Mouse (Mus musculus) 3134 (cell line): ENCODE results near the gene Vmn2r66.

Experiments
- DNase-seq: peaks from one replicate; pipeline ENCODE4 v3.0.0-alpha.2; 2011; ENCODE audit warnings: low spot score; ENCODE audit not compliant: insufficient read length; ENCODE audit errors: extremely low read depth

The Vmn2r66 gene

DNA sequence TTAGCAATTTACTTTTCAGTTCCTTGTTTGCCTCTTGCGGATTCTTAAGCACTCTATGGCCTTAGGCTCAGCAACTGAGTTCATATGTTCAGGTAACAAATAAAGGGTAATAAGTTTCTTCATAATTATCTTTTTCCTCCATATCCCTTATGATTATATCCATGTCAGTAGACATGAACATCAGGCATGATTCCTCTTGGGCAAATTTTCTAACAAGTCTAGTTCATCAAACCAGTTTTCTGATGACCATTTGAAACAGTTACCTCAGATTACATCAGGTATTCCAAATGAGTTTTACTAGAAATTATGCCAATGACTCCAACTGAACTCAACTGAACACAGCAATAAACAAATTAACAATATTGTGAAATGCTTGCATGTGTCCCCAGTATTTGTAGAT is at the start of gene Vmn2r66:
Vmn2r66 (minus strand) TSS at position 101 of the 400 bp plus-strand sequence.
- no peak for DNase-seq

DNA sequence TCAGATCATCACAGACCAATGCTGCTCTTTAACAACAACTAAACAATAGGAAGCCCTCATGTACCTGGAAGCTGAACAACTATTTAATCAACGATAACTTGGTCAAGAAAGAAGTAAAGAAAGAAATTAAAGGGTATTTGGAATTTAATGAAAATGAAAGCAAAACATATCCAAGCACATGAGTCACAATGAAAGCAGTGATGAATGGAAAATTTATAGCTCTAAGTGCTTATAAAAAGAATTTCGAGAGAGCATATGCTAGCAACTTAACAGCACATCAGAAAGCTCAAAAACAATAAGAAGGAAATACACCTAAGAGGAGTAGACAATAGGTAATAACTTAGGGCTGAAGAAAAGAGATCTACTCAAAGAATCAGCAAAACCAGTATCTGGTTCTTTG is 15.4 kb downstream of the Vmn2r66 start:
- no peak for DNase-seq

DNA sequence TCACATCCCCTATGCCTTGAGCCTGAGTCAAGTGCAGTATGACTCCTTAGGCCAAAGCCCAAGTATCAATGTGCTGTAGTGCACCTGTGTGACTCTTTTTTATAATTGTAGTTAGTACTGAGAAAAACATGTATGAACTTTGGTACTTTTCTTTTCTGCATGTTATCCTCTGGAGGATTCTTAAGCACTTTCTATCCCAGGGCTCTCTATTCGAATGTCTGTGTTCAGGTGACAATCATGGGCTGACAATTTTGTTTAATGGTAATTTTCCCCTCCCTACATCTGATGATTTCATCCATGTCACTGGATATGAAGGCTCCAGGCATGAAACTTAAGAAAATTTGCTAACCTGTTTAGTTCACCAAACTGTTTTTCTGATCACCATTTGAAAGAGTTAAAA is 48.1 kb downstream of the Vmn2r66 start, which contains the start of gene Vmn2r65:
Vmn2r65 (minus strand) TSS at position 101 of the 400 bp plus-strand sequence.
- DNase-seq: no peak
